Mouse (Mus musculus): ENCODE results near the gene Cbx6. TPM values are rescaled to one million over a fixed set of nuclear protein-coding genes. Genes with fewer than 3 reads are reported as not detected.

The Cbx6 gene
- 68.3 TPM for polyA plus RNA-seq (2012; fragmentation: generic; extraction: Trizol)
- long read RNA-seq, experiment 1, full-length matches to known transcripts: 22 of 35 reads
- long read RNA-seq, experiment 1, partial matches to known transcripts: 0 of 35 reads
- long read RNA-seq, experiment 1, other reads (novel, unspliced or antisense): 13 of 35 reads
- long read RNA-seq, experiment 2, full-length matches to known transcripts: 171 of 186 reads
- long read RNA-seq, experiment 2, partial matches to known transcripts: 1 of 186 reads
- long read RNA-seq, experiment 2, other reads (novel, unspliced or antisense): 14 of 186 reads

DNA sequence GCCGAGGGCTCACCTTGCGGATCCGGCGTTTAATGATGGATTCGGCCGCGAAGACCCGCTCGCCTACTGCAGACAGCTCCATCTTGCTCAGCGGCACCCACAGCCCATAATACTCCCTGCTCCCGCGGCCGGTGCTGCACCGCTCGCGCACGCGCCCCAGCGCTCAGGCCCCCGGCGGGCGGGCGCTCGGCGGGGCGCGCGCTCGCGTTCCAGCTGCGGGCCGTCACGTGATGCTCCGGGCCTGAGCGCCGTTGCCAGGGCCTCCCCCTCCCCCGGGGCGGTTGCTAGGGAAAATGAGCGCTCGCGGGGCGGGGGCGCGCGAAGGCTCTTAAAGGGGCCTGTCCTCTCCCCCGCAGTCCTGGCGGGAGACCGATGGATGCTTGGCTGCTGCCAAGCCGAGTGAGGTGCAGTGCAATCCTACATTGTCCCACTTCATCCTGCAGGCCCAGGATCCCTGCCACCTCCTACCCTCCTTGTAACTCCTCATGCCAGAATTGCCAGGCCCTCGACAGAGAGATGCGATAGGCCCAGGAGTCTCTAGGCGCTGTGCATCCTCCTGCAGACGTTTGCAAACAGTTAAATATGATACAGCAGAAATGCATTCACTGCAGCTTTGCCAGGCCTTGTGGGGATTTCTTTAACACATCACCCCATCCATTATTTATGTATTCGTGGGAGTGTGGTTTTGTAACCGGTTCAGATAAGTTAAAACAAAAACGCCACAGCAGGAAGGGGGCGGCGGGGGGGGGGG, at the start of gene Cbx6, which contains the start of gene Npcd:
Cbx6 (minus strand) TSS at position 559 of the 751 bp plus-strand sequence.
Npcd (minus strand) TSS at position 108 of the 751 bp plus-strand sequence.
- Histone ChIP-seq H3K4me3 (ENCODE audit: insufficient read depth, poor library complexity, severe bottlenecking) (peak within 1 kb of the TSS; percentile 96), H3K27me3 (ENCODE audit: control insufficient read depth, insufficient read depth, insufficient read length) (no peaks in the 10 kb centered on the region), H3K36me3 (ENCODE audit: control insufficient read depth, insufficient read depth) (peaks cover 18% of the 10 kb centered on the region), H3K79me3 (ENCODE audit: low read depth) (peaks cover 11% of the 10 kb centered on the region), H3K79me2 (ENCODE audit: control insufficient read depth, insufficient read depth) (peaks cover 35% of the 10 kb centered on the region), H3ac (ENCODE audit: control insufficient read depth, insufficient read length, low read depth) (peak within 1 kb of the TSS; percentile 81)
- TF ChIP-seq FOSL1 (IDR thresholded peaks at IDR 0.05; ENCODE audit: insufficient read depth, low read length, poor library complexity, severe bottlenecking) (no peak), CTCF (IDR thresholded peaks at IDR 0.05; ENCODE audit: control insufficient read depth, insufficient read depth, insufficient read length) (no peak), MAX (IDR thresholded peaks at IDR 0.05) (peak; percentile 80), USF1 (IDR thresholded peaks at IDR 0.05; ENCODE audit: low read depth) (peak; percentile 95)

DNA sequence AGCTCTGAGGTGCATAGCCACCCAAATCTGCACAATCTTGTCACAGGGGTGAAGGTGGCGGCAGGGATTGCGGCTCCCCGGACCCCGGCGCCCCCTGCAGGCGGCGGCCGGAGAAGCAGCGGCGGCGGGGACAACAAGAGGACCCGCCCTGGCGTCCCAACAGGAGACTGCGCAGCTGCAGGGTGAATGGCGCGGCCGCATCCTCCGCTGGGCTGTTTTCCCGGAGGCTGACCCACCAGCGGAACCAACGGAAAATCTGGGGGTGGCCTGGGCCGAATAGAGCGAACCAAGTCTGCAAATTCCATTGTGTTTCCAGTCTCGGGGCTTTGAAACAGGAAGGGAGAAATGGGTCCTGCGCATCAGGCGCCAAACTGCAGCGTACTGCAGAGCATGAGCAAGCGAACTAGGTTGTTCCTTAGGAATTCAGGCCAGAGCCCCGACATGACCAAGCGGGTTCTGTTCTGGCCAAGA, 48.9 kb upstream of the Cbx6 start:
- TF ChIP-seq MYOD1 (IDR thresholded peaks at IDR 0.05; ENCODE audit: control insufficient read depth, insufficient read length, low read depth): no peak
- peak; percentile 93 for TF ChIP-seq CTCF (IDR thresholded peaks at IDR 0.05; ENCODE audit: control insufficient read depth, insufficient read depth, insufficient read length)

DNA sequence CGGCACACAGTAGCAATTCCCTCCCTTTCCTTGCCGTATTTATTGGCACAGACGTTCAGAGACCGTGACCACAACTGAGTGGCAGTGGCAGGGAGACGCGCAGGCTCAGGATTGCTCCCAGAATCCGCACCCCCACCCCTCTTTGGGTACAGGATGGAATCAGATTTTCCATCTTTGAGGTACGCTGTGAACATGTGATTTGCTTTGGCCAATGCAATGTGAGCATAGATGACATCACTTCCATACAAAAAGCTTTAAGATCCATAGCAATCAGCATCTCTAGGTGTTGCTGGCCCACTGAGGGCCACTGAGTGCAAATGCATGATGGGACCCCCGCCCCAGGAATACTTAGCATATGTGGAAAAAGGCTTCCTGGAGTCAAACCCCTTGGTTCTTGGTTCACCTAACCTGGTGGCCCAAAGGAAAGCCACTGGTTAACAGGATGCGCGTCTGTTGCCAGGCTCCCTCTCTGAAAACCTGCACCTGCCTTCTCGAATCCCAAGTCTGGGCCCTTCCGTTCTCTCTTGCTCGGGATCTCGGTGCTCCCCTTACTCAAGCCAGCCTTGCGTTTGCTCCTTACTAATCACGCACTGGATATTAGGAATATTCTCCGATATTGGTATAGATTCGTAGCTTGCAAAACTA, 48.3 kb upstream of the Cbx6 start:
- Histone ChIP-seq H3ac (ENCODE audit: control insufficient read depth, insufficient read length, low read depth) (no peak overlapping the region), H3K79me3 (ENCODE audit: low read depth) (no peaks in the 10 kb centered on the region), H3K27me3 (ENCODE audit: control insufficient read depth, insufficient read depth, insufficient read length) (no peaks in the 10 kb centered on the region), H3K36me3 (ENCODE audit: control insufficient read depth, insufficient read depth) (no peaks in the 10 kb centered on the region), H3K4me3 (ENCODE audit: insufficient read depth, poor library complexity, severe bottlenecking) (peak overlapping the region; percentile 12), H3K79me2 (ENCODE audit: control insufficient read depth, insufficient read depth) (no peaks in the 10 kb centered on the region)
- TF ChIP-seq USF1 (IDR thresholded peaks at IDR 0.05; ENCODE audit: low read depth): peak; percentile 57
- no peak for TF ChIP-seq MYOD1 (IDR thresholded peaks at IDR 0.05; ENCODE audit: control insufficient read depth, insufficient read length, low read depth)

More for the DNA sequence above, 48.9 kb upstream of the Cbx6 start:
- Histone ChIP-seq H3K27me3 (ENCODE audit: control insufficient read depth, insufficient read depth, insufficient read length) (no peaks in the 10 kb centered on the region), H3ac (ENCODE audit: control insufficient read depth, insufficient read length, low read depth) (peak overlapping the region; percentile 67), H3K79me3 (ENCODE audit: low read depth) (no peaks in the 10 kb centered on the region), H3K36me3 (ENCODE audit: control insufficient read depth, insufficient read depth) (no peaks in the 10 kb centered on the region), H3K4me3 (ENCODE audit: insufficient read depth, poor library complexity, severe bottlenecking) (peak overlapping the region; percentile 12), H3K79me2 (ENCODE audit: control insufficient read depth, insufficient read depth) (no peaks in the 10 kb centered on the region)

DNA sequence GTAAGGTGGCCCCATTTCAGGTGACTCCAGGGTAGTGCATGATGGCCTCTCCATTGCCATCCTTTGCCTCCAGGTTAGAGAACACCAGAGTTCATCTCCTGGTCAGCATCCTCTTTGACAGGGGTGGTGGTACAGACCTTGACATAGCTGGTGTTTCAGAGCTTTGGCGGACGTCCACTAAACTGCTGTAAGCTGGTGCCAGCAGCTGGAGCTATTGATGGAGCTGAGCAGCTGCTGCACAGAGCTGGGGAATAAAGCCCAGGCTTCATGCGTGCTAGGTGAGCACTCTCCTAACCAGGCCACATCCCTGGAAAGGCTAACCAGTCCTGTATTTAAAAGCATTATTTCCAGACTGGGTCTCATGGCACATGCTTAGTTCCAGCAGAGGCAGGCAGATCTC, 46.0 kb upstream of the Cbx6 start:
- H3ac ChIP-seq (ENCODE audit: control insufficient read depth, insufficient read length, low read depth): no peak overlapping the region
- TF ChIP-seq CTCF (IDR thresholded peaks at IDR 0.05; ENCODE audit: control insufficient read depth, insufficient read depth, insufficient read length): no peak
- TF ChIP-seq MAX (IDR thresholded peaks at IDR 0.05): peak; percentile 17
- TF ChIP-seq MYOD1 (IDR thresholded peaks at IDR 0.05; ENCODE audit: control insufficient read depth, insufficient read length, low read depth): peak; percentile 96
- H3K36me3 ChIP-seq (ENCODE audit: control insufficient read depth, insufficient read depth): no peaks in the 10 kb centered on the region
- no peaks in the 10 kb centered on the region for H3K79me3 ChIP-seq (ENCODE audit: low read depth)
- no peaks in the 10 kb centered on the region for H3K27me3 ChIP-seq (ENCODE audit: control insufficient read depth, insufficient read depth, insufficient read length)
- no peaks in the 10 kb centered on the region for H3K79me2 ChIP-seq (ENCODE audit: control insufficient read depth, insufficient read depth)
- H3K4me3 ChIP-seq (ENCODE audit: insufficient read depth, poor library complexity, severe bottlenecking): no peak overlapping the region

DNA sequence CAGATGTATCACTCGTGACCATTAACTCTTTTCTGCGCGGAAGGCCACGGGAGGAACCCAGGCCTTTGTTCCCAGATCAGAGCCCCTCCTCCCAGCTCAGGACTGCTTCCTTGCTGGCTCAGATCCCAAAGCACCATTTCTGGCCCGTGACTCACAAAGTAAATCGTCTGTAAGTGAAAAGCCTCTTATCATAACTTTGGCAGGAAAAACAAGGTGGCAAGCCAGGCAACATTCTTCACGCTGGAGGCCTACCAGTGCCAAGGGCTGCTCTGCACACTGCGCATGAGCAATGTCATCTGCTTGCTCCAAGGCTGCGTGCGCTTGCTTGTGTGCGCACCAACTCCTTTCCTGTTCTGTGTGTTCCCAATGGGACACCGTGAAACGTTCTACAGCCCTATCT, 44.8 kb upstream of the Cbx6 start:
- H3ac ChIP-seq (ENCODE audit: control insufficient read depth, insufficient read length, low read depth): no peak overlapping the region
- H3K4me3 ChIP-seq (ENCODE audit: insufficient read depth, poor library complexity, severe bottlenecking): peak overlapping the region; percentile 7
- no peaks in the 10 kb centered on the region for H3K79me2 ChIP-seq (ENCODE audit: control insufficient read depth, insufficient read depth)
- no peaks in the 10 kb centered on the region for H3K27me3 ChIP-seq (ENCODE audit: control insufficient read depth, insufficient read depth, insufficient read length)
- no peaks in the 10 kb centered on the region for H3K36me3 ChIP-seq (ENCODE audit: control insufficient read depth, insufficient read depth)
- no peaks in the 10 kb centered on the region for H3K79me3 ChIP-seq (ENCODE audit: low read depth)
- no peak for TF ChIP-seq MYOG (IDR thresholded peaks at IDR 0.05; ENCODE audit: control insufficient read depth, extremely low read depth, insufficient read length)
- peak; percentile 38 for TF ChIP-seq USF1 (IDR thresholded peaks at IDR 0.05; ENCODE audit: low read depth)
- peak; percentile 5 for TF ChIP-seq FOSL1 (IDR thresholded peaks at IDR 0.05; ENCODE audit: insufficient read depth, low read length, poor library complexity, severe bottlenecking)
- no peak for TF ChIP-seq MAX (IDR thresholded peaks at IDR 0.05)
- TF ChIP-seq MYOD1 (IDR thresholded peaks at IDR 0.05; ENCODE audit: control insufficient read depth, insufficient read length, low read depth): no peak
- no peak for TF ChIP-seq CEBPB (IDR thresholded peaks at IDR 0.05; ENCODE audit: low read depth)

DNA sequence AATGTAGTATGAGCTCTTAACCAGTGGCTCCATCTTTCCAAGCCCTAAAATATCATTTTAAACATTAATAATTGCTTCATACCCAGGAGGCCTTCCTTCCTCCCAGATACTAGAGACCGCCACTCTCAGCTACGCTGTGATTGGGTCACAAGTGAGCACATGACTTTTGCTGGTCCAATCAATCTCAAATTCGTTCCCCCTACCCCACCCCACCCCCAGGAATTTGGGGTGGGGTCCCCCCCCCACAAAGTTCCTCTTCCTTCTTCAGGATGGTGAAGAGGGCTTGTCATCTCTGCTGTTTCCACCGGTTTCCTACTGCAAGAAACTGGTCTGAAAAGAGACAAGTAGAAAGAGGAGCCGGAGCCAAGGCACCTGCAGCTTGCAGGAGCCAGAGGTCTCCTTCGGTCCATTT, 44.2 kb upstream of the Cbx6 start:
- Histone ChIP-seq H3K36me3 (ENCODE audit: control insufficient read depth, insufficient read depth) (no peaks in the 10 kb centered on the region), H3K27me3 (ENCODE audit: control insufficient read depth, insufficient read depth, insufficient read length) (no peaks in the 10 kb centered on the region), H3K4me3 (ENCODE audit: insufficient read depth, poor library complexity, severe bottlenecking) (peak overlapping the region; percentile 7), H3K79me2 (ENCODE audit: control insufficient read depth, insufficient read depth) (no peaks in the 10 kb centered on the region), H3K79me3 (ENCODE audit: low read depth) (no peaks in the 10 kb centered on the region), H3ac (ENCODE audit: control insufficient read depth, insufficient read length, low read depth) (no peak overlapping the region)
- no peak for TF ChIP-seq FOSL1 (IDR thresholded peaks at IDR 0.05; ENCODE audit: insufficient read depth, low read length, poor library complexity, severe bottlenecking)
- TF ChIP-seq MYOD1 (IDR thresholded peaks at IDR 0.05; ENCODE audit: control insufficient read depth, insufficient read length, low read depth): no peak
- TF ChIP-seq CEBPB (IDR thresholded peaks at IDR 0.05; ENCODE audit: low read depth): peak; percentile 60
- TF ChIP-seq MAX (IDR thresholded peaks at IDR 0.05): no peak
- peak; percentile 88 for TF ChIP-seq USF1 (IDR thresholded peaks at IDR 0.05; ENCODE audit: low read depth)
- no peak for TF ChIP-seq CTCF (IDR thresholded peaks at IDR 0.05; ENCODE audit: control insufficient read depth, insufficient read depth, insufficient read length)
- TF ChIP-seq MYOG (IDR thresholded peaks at IDR 0.05; ENCODE audit: control insufficient read depth, extremely low read depth, insufficient read length): no peak

Measured in C2C12 (cell line).